Mouse (Mus musculus) testis, adult 2 months (tissue): ENCODE results near the gene Id2. TPM values are rescaled to one million over a fixed set of nuclear protein-coding genes. Genes with fewer than 3 reads are reported as not detected.

Source experiments
- H3K27ac ChIP-seq: fragments of 200-500 bp; 2 replicates; pipeline ENCODE4 v1.5.1; 2012; ENCODE audit warnings: low read depth, low read length; ENCODE audit not compliant: control insufficient read depth, insufficient read depth
- H3K27me3 ChIP-seq: fragments of 200-500 bp; 2 replicates; pipeline ENCODE4 v1.6.1; 2012; ENCODE audit warnings: mild to moderate bottlenecking, low read length, moderate library complexity; ENCODE audit not compliant: control insufficient read depth, insufficient read depth
- H3K36me3 ChIP-seq: fragments of 200-500 bp; 2 replicates; pipeline ENCODE4 v1.6.1; 2012; ENCODE audit warnings: mild to moderate bottlenecking, low read length; ENCODE audit not compliant: control insufficient read depth, insufficient read depth
- H3K4me1 ChIP-seq: fragments of 200-500 bp; 2 replicates; pipeline ENCODE4 v1.6.1; 2012; ENCODE audit warnings: low read length; ENCODE audit not compliant: control insufficient read depth, insufficient read depth
- H3K4me3 ChIP-seq: fragments of 200-500 bp; 2 replicates; pipeline ENCODE4 v1.5.1; 2012; ENCODE audit warnings: low read depth, mild to moderate bottlenecking, low read length, moderate library complexity, mixed read lengths; ENCODE audit not compliant: control insufficient read depth
- CTCF ChIP-seq: fragments of 200-500 bp; IDR thresholded peaks from 2 replicates; pipeline ENCODE4 v1.5.1; 2012; ENCODE audit warnings: low read depth, mild to moderate bottlenecking, inconsistent platforms, low read length, moderate library complexity; ENCODE audit not compliant: control insufficient read depth, insufficient read depth, insufficient replicate concordance
- POLR2A ChIP-seq: fragments of 200-500 bp; IDR thresholded peaks from 2 replicates; pipeline ENCODE4 v1.6.1; 2012; ENCODE audit warnings: low read depth, mild to moderate bottlenecking, inconsistent platforms, low read length, moderate library complexity; ENCODE audit not compliant: control insufficient read depth
- polyA plus RNA-seq: library from polyadenylated mRNA; depleted of rRNA; stranded (reverse); fragments of >200 nt; gene quantifications from 2 replicates; pipeline ENCODE4 v1.2.3, GENCODE M21; 2012; rRNA removed

Gene Id2
- polyA plus RNA-seq, 1 experiment: 7.6 TPM

GRCm38 (mm10) chr12:25044056-25044455 lies 52.9 kb downstream of the Id2 start:
- TF ChIP-seq CTCF (no peak), POLR2A (no peak)
- Histone ChIP-seq H3K27ac (no peak overlapping the region), H3K36me3 (no peaks in the 10 kb centered on the region), H3K4me3 (no peak overlapping the region), H3K4me1 (no peaks in the 10 kb centered on the region), H3K27me3 (no peaks in the 10 kb centered on the region)

Other genes starting within 250 kb of the Id2 start
- 12.0 and 14.2 TPM in 2 replicates for gene Kidins220, start 122.2 kb downstream of the Id2 start, polyA plus RNA-seq